In genomic region chr8:111681153-111681552, GRCm38 (mm10) we compare ENCODE assay signal across 27 mouse cellular contexts. TPM values are rescaled to one million over a fixed set of nuclear protein-coding genes. Genes with fewer than 3 reads are reported as not detected.
DNase-seq lines count a peak whose midpoint lies in the region; ATAC-seq lines count a peak whose summit lies in the region.
"Had no signal": no experiment of that assay in that cellular context is flagged by ENCODE, and none has a peak within 500 bp of the region (broad histone marks: within the 10 kb centered on the region; RNA-seq: fewer than 3 reads in every experiment).

No protein-coding gene starts in this region.

- H3K4me2 ChIP-seq in midbrain, embryonic 14.5 days (ENCODE audit: low read length) = no peak overlapping the region
- no peak overlapping the region for H3K4me2 ChIP-seq in midbrain, embryonic 11.5 days
- peak overlapping the region; percentile 7; the same call in 1 of the 2 replicates for H3K4me2 ChIP-seq in hindbrain, embryonic 14.5 days (replicated peaks)
- H3K4me2 ChIP-seq in neural tube, embryonic 15.5 days = peak overlapping the region; percentile 30
- no peak overlapping the region for H3K4me2 ChIP-seq in kidney, embryonic 16.5 days (replicated peaks; ENCODE audit: low read depth, low read length)
- H3K4me2 ChIP-seq: intestine, embryonic 15.5 days; liver, embryonic 12.5 days had no signal

- peak; percentile 35 to 43 for DNase-seq in cerebellum, postnatal 10 days
- no peak for DNase-seq in cerebellum, adult 11 months
- DNase-seq in midbrain, embryonic 14.5 days = peak; percentile 25
- DNase-seq in midbrain, embryonic 11.5 days (ENCODE audit: low spot score, missing footprints) = no peak
- DNase-seq in hindbrain, embryonic 14.5 days (ENCODE audit: low spot score) = peak; percentile 41
- DNase-seq: adrenal gland, adult 8-10 months; cerebellum, adult 18-20 months; gastrocnemius, postnatal 10 days; heart, postnatal 14 days; kidney, adult 2 months; kidney, postnatal 10 days; layer of hippocampus, postnatal 36 days; liver, postnatal 0 days; right cerebral cortex, postnatal 25 days; thymus, postnatal 14 days had no signal

- H3K27me3 ChIP-seq in midbrain, embryonic 14.5 days (ENCODE audit: control insufficient read depth, insufficient read depth, low read length) = no peaks in the 10 kb centered on the region
- H3K27me3 ChIP-seq in midbrain, embryonic 11.5 days (ENCODE audit: control insufficient read depth, insufficient read depth, low read length) = no peaks in the 10 kb centered on the region
- H3K27me3 ChIP-seq in hindbrain, embryonic 14.5 days (ENCODE audit: control insufficient read depth, insufficient read depth, low read length) = no peaks in the 10 kb centered on the region
- no peaks in the 10 kb centered on the region for H3K27me3 ChIP-seq in neural tube, embryonic 15.5 days (replicated peaks)
- no peaks in the 10 kb centered on the region for H3K27me3 ChIP-seq in kidney, embryonic 16.5 days (ENCODE audit: insufficient read depth, low read length)
- H3K27me3 ChIP-seq: hindbrain, embryonic 15.5 days; intestine, embryonic 15.5 days had no signal

- 58% methylated on average over 11 of the region's 11 CpGs for WGBS in midbrain, embryonic 14.5 days
- 77% methylated on average over 11 of the region's 11 CpGs for WGBS in midbrain, embryonic 11.5 days
- 60% methylated on average over 11 of the region's 11 CpGs for WGBS in hindbrain, embryonic 14.5 days
- 32% methylated on average over 11 of the region's 11 CpGs for WGBS in neural tube, embryonic 15.5 days
- 80% methylated on average over 11 of the region's 11 CpGs for WGBS in kidney, embryonic 16.5 days

- H3K9ac ChIP-seq in midbrain, embryonic 14.5 days (replicated peaks; ENCODE audit: low read length) = no peak overlapping the region
- no peak overlapping the region for H3K9ac ChIP-seq in midbrain, embryonic 11.5 days (ENCODE audit: low read length)
- no peak overlapping the region for H3K9ac ChIP-seq in hindbrain, embryonic 14.5 days
- H3K9ac ChIP-seq in neural tube, embryonic 15.5 days (replicated peaks) = no peak overlapping the region
- H3K9ac ChIP-seq in kidney, embryonic 16.5 days (replicated peaks; ENCODE audit: low read length) = no peak overlapping the region
- H3K9ac ChIP-seq: hindbrain, embryonic 15.5 days; intestine, embryonic 15.5 days; liver, embryonic 12.5 days; liver, postnatal 0 days had no signal

- H3K4me3 ChIP-seq in midbrain, embryonic 14.5 days (replicated peaks; ENCODE audit: low read depth, low read length) = no peak overlapping the region
- no peak overlapping the region for H3K4me3 ChIP-seq in midbrain, embryonic 11.5 days (ENCODE audit: low read depth, low read length)
- H3K4me3 ChIP-seq in hindbrain, embryonic 14.5 days (replicated peaks; ENCODE audit: low read length) = no peak overlapping the region
- no peak overlapping the region for H3K4me3 ChIP-seq in neural tube, embryonic 15.5 days (replicated peaks)
- no peak overlapping the region for H3K4me3 ChIP-seq in kidney, embryonic 16.5 days (ENCODE audit: low read length)
- H3K4me3 ChIP-seq: erythroblast, embryonic 14.5 days; intestine, embryonic 15.5 days; liver, embryonic 12.5 days had no signal

- no peak for ATAC-seq in midbrain, embryonic 14.5 days (ENCODE audit: low FRiP score, low TSS enrichment)
- no peak for ATAC-seq in midbrain, embryonic 11.5 days (ENCODE audit: low FRiP score)
- ATAC-seq in hindbrain, embryonic 14.5 days (ENCODE audit: low FRiP score) = no peak
- 0 out of 2 replicates have a peak, but pooled peaks have one; percentile 21 for ATAC-seq in neural tube, embryonic 15.5 days (ENCODE audit: low FRiP score)
- no peak for ATAC-seq in kidney, embryonic 16.5 days (ENCODE audit: low FRiP score, low TSS enrichment)
- ATAC-seq: intestine, embryonic 15.5 days; liver, embryonic 12.5 days; liver, postnatal 0 days; midbrain, embryonic 16.5 days had no signal

- H3K36me3 ChIP-seq in midbrain, embryonic 14.5 days (ENCODE audit: control insufficient read depth, insufficient read depth, low read length) = no peaks in the 10 kb centered on the region
- no peaks in the 10 kb centered on the region for H3K36me3 ChIP-seq in midbrain, embryonic 11.5 days (ENCODE audit: control insufficient read depth, insufficient read depth, low read length)
- H3K36me3 ChIP-seq in hindbrain, embryonic 14.5 days (replicated peaks; ENCODE audit: control insufficient read depth, insufficient read depth) = no peaks in the 10 kb centered on the region
- no peaks in the 10 kb centered on the region for H3K36me3 ChIP-seq in neural tube, embryonic 15.5 days
- H3K36me3 ChIP-seq in kidney, embryonic 16.5 days (ENCODE audit: insufficient read depth, low read length) = no peaks in the 10 kb centered on the region
- H3K36me3 ChIP-seq: hindbrain, embryonic 15.5 days; intestine, embryonic 15.5 days; liver, embryonic 12.5 days had no signal

- no peak overlapping the region for H3K27ac ChIP-seq in midbrain, embryonic 14.5 days (replicated peaks; ENCODE audit: low read depth, low read length)
- no peak overlapping the region for H3K27ac ChIP-seq in midbrain, embryonic 11.5 days (ENCODE audit: low read depth, low read length)
- no peak overlapping the region; the same call in 1 of the 2 replicates for H3K27ac ChIP-seq in hindbrain, embryonic 14.5 days
- H3K27ac ChIP-seq in neural tube, embryonic 15.5 days (replicated peaks) = peak overlapping the region; percentile 48
- no peak overlapping the region for H3K27ac ChIP-seq in kidney, embryonic 16.5 days (ENCODE audit: low read length)
- H3K27ac ChIP-seq: intestine, embryonic 15.5 days; liver, embryonic 12.5 days; macrophage had no signal

- no peaks in the 10 kb centered on the region for H3K4me1 ChIP-seq in midbrain, embryonic 14.5 days (ENCODE audit: control insufficient read depth, insufficient read depth, low read length)
- H3K4me1 ChIP-seq in midbrain, embryonic 11.5 days (ENCODE audit: control insufficient read depth, insufficient read depth, low read length) = no peaks in the 10 kb centered on the region
- no peaks in the 10 kb centered on the region for H3K4me1 ChIP-seq in hindbrain, embryonic 14.5 days (replicated peaks; ENCODE audit: control insufficient read depth, insufficient read depth, low read length)
- H3K4me1 ChIP-seq in neural tube, embryonic 15.5 days = 0 out of 2 replicates have a peak, but pooled peaks cover 3% of the 10 kb centered on the region
- H3K4me1 ChIP-seq in kidney, embryonic 16.5 days (ENCODE audit: insufficient read depth, low read length) = no peaks in the 10 kb centered on the region
- H3K4me1 ChIP-seq: hindbrain, embryonic 15.5 days; intestine, embryonic 15.5 days; liver, embryonic 12.5 days had no signal

- no peaks in the 10 kb centered on the region for H3K9me3 ChIP-seq in midbrain, embryonic 14.5 days (ENCODE audit: control insufficient read depth, low read length)
- H3K9me3 ChIP-seq in midbrain, embryonic 11.5 days (ENCODE audit: control insufficient read depth, low read length) = no peaks in the 10 kb centered on the region
- H3K9me3 ChIP-seq in hindbrain, embryonic 14.5 days (ENCODE audit: control insufficient read depth, low read length) = peaks cover 4% of the 10 kb centered on the region; the same call in 1 of the 2 replicates
- H3K9me3 ChIP-seq in neural tube, embryonic 15.5 days (replicated peaks) = no peaks in the 10 kb centered on the region
- peaks cover 5% of the 10 kb centered on the region; the same call in 1 of the 2 replicates for H3K9me3 ChIP-seq in kidney, embryonic 16.5 days (ENCODE audit: low read length)
- H3K9me3 ChIP-seq: hindbrain, embryonic 15.5 days; intestine, embryonic 15.5 days had no signal

RNA-seq across cellular contexts. Expression of gene Ctrb1, which starts 9.7 kb away (rescaled TPM):
- polyA plus RNA-seq in midbrain, embryonic 14.5 days (2014; fragmentation: Nextera tagmentation; extraction: Ambion mirVana) = not detected in 2 replicates
- not detected in 2 replicates for polyA plus RNA-seq in midbrain, embryonic 11.5 days (2014; fragmentation: Nextera tagmentation; extraction: Ambion mirVana)
- polyA plus RNA-seq in hindbrain, embryonic 14.5 days (2014; fragmentation: Nextera tagmentation; extraction: Ambion mirVana) = not detected in 2 replicates
- 25.6 TPM in 1 of 2 replicates, not detected in the other for polyA plus RNA-seq in neural tube, embryonic 15.5 days (2015; fragmentation: Nextera tagmentation; extraction: Ambion mirVana)
- 0.35 TPM in 1 of 2 replicates, not detected in the other for polyA plus RNA-seq in kidney, embryonic 16.5 days (2015; fragmentation: Nextera tagmentation; extraction: Ambion mirVana)
- polyA plus RNA-seq: embryonic facial prominence, embryonic 14.5 days; erythroblast, embryonic 14.5 days; forebrain, embryonic 11.5 days; heart, embryonic 14.5 days; liver, embryonic 12.5 days; lung, postnatal 0 days; macrophage; midbrain, embryonic 16.5 days had no signal

RNA-seq across cellular contexts. Expression of gene Zfp1, which starts 38.0 kb away (rescaled TPM):
- polyA plus RNA-seq in midbrain, embryonic 14.5 days (2014; fragmentation: Nextera tagmentation; extraction: Ambion mirVana) = 27.3 and 33.8 TPM in 2 replicates
- 23.8 and 25.6 TPM in 2 replicates for polyA plus RNA-seq in midbrain, embryonic 11.5 days (2014; fragmentation: Nextera tagmentation; extraction: Ambion mirVana)
- polyA plus RNA-seq in hindbrain, embryonic 14.5 days (2014; fragmentation: Nextera tagmentation; extraction: Ambion mirVana) = 27.5 and 28.3 TPM in 2 replicates
- polyA plus RNA-seq in neural tube, embryonic 15.5 days (2015; fragmentation: Nextera tagmentation; extraction: Ambion mirVana) = 26.9 TPM in 2 replicates
- polyA plus RNA-seq in kidney, embryonic 16.5 days (2015; fragmentation: Nextera tagmentation; extraction: Ambion mirVana) = 20.5 and 23.1 TPM in 2 replicates

RNA-seq across cellular contexts. Expression of gene Ldhd, which starts 51.0 kb away (rescaled TPM):
- 0.45 and 0.69 TPM in 2 replicates for polyA plus RNA-seq in midbrain, embryonic 14.5 days (2014; fragmentation: Nextera tagmentation; extraction: Ambion mirVana)
- 0.19 and 0.22 TPM in 2 replicates for polyA plus RNA-seq in midbrain, embryonic 11.5 days (2014; fragmentation: Nextera tagmentation; extraction: Ambion mirVana)
- polyA plus RNA-seq in hindbrain, embryonic 14.5 days (2014; fragmentation: Nextera tagmentation; extraction: Ambion mirVana) = 0.56 and 0.60 TPM in 2 replicates
- polyA plus RNA-seq in neural tube, embryonic 15.5 days (2015; fragmentation: Nextera tagmentation; extraction: Ambion mirVana) = 0.93 and 1.5 TPM in 2 replicates
- polyA plus RNA-seq in kidney, embryonic 16.5 days (2015; fragmentation: Nextera tagmentation; extraction: Ambion mirVana) = 2.3 and 2.8 TPM in 2 replicates
- polyA plus RNA-seq: erythroblast, embryonic 14.5 days had no signal

Comparison
In these comparisons a context has a peak if more than half of its experiments do, and no peak if none do; other contexts are left out.
1. DNase-seq: peak in cerebellum, postnatal 10 days (2 of 2), midbrain, embryonic 14.5 days (single experiment) and hindbrain, embryonic 14.5 days (single experiment); none in cerebellum, adult 11 months (single experiment) and midbrain, embryonic 11.5 days (single experiment).
2. H3K4me2 ChIP-seq: peak in hindbrain, embryonic 14.5 days (single experiment) and neural tube, embryonic 15.5 days (single experiment); none in midbrain, embryonic 14.5 days (single experiment), midbrain, embryonic 11.5 days (single experiment) and kidney, embryonic 16.5 days (single experiment).